Mouse (Mus musculus): ENCODE data around the gene Gkap1.

Gene Gkap1

DNA sequence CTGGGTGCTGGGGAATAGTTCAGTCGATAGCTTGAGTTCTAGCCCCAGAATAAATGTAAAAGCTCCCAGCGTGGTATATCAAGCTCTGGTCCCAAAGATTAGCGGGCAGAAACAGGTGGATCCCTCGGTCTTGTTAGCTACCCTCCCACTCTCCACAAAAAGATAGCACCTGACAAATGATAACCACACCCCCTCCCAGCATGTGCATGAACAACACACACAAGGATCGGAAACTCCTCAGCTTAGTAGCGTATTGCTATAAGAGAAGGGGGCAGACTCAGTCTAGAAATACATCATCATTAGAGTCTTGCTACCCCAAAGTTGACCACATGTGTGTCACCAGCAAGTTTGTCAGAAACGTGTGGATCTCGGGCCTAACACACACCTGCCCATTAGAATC lies at the start of gene Gkap1:
TSS of gene Gkap1 (minus strand) at position 101 of the 400 bp plus-strand sequence.
- no peak for DNase-seq (ENCODE audit: low spot score)

GRCm38 (mm10) chr13:58317768-58318167 lies 42.3 kb upstream of the Gkap1 start:
- no peak for DNase-seq (ENCODE audit: low spot score)

DNA sequence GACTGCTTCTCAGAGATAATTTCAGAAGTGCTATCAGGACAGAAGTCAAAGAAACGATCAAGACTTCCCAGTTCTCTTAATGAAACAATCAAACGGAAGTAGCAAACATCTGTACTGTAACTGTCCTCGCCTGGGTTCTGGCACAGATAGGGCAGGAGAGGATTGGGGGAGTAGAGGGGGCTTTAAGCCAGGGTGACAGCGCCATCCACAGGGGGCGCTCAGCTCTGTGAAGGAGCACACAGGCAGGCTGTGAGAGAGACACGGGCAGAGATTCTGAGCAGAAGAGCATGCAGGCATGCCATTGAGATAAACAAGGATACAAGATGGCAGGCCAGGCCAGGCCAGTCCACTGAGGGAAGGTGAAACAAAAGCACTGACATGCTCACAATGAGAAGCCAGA lies 39.5 kb upstream of the Gkap1 start:
- no peak for DNase-seq (ENCODE audit: low spot score)

DNA sequence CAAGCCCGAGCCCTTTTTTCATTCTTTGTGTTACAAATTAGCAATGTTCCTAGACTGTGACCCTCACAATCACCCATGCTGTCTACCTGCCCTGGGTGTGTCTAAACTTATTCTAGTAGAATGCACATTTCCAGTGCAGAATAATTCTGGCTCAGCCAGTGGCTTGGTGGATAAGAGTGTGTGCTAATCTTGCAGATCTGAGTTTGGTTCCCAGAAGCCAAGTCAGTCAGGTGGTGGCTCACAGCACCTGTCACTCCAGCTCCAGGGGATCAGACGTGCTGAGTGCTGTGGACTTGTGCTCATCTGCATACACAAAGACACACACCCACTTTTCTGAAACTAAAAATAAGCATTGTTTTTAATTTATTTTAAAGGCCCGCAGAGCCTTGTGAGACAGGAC lies 38.3 kb upstream of the Gkap1 start:
- DNase-seq (ENCODE audit: low spot score): no peak

DNA sequence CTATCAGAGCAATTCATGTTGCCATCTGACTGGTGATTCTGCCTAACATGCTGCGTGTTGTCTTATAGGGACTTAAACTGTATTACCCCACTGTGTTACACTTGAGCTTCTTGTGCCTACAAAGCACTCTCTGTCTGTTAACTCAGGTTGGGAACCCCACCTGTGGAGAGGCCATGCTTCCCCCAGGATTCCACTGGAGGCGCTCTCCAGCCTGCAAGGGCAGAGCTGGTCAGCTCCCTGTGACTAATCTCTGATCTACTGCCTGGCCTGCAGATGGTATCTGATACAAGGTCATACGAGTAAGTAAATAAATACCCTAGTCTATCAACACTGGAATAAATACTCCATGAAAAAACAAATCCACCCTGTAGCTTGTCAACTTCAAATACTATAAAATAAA lies 35.9 kb upstream of the Gkap1 start:
- DNase-seq (ENCODE audit: low spot score): no peak

GRCm38 (mm10) chr13:58309499-58309898 lies 34.0 kb upstream of the Gkap1 start:
- DNase-seq (ENCODE audit: low spot score): no peak

- no peak for DNase-seq (ENCODE audit: low spot score)
These were observed 32.0 kb upstream of the Gkap1 start for GRCm38 (mm10) chr13:58307453-58307852.

GRCm38 (mm10) chr13:58305230-58305629 lies 29.7 kb upstream of the Gkap1 start:
- no peak for DNase-seq (ENCODE audit: low spot score)

GRCm38 (mm10) chr13:58302421-58303145 lies 27.1 kb upstream of the Gkap1 start:
- no peak for DNase-seq (ENCODE audit: low spot score)

DNA sequence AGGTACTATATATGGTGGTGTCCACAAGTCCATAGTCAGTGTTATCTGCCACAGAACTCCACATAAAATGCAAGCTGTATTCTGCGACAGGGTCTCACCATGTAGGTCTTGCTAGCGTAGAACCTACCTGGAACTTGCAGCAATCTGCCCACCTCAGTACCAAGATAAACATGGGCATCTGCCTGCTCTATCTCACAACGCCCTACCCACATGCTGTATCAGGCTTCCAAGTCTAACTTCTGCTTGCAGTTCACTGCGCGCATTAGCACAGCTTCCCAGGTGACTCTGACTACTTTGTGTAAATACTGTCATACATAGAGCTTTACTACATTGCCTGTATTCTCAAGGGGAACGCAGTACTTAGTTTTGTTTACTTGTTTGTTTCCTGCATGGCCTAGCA lies 26.5 kb upstream of the Gkap1 start:
- DNase-seq (ENCODE audit: low spot score): no peak

DNA sequence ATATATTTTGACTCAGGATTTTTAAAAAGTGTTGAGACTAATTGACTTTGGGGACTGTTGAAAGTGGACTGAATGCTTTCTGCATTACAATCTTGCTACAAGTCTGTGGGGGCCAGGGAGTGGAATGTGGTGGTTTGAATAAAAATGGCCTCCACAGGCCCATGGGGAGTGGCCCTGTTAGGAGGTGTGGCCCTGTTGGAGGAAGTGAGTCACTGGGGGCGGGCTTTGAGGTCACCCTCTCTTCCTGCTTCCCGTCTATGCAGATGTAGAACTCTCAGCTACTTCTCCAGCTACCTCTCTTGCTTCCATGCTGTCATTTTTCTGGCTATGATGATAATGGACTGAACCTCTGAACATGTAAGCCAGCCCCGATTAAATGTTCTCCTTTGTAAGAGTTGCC lies 23.3 kb upstream of the Gkap1 start:
- DNase-seq (ENCODE audit: low spot score): no peak

- DNase-seq (ENCODE audit: low spot score): no peak
These were observed 20.1 kb upstream of the Gkap1 start for GRCm38 (mm10) chr13:58295582-58295981.

DNA sequence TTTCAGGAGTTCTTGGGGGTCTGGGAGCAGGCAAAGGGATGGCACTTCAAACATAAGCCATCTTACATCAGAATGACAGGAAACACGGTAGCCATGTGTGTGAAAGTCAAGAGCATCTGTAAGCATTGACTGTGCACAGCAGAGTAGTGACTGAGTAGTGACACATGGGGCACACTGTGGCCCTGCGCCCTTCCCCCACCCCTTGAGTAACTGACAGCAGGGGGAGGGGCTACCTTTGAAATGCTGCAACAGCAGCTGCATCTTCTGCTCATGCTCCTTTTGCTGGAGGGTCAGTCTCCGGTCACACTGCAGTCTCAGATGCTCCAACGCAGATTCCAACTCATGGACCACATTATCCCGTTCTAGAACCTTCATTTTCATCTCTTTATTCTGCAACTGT lies 17.3 kb upstream of the Gkap1 start:
- peak; percentile 77 for DNase-seq (ENCODE audit: low spot score)

- no peak for DNase-seq (ENCODE audit: low spot score)
These were observed 13.8 kb upstream of the Gkap1 start for GRCm38 (mm10) chr13:58289308-58289707.

GRCm38 (mm10) chr13:58287822-58288221 lies 12.3 kb upstream of the Gkap1 start:
- DNase-seq (ENCODE audit: low spot score): peak; percentile 92

- DNase-seq (ENCODE audit: low spot score): no peak
These were observed 8.0 kb upstream of the Gkap1 start for GRCm38 (mm10) chr13:58283466-58283865.

DNA sequence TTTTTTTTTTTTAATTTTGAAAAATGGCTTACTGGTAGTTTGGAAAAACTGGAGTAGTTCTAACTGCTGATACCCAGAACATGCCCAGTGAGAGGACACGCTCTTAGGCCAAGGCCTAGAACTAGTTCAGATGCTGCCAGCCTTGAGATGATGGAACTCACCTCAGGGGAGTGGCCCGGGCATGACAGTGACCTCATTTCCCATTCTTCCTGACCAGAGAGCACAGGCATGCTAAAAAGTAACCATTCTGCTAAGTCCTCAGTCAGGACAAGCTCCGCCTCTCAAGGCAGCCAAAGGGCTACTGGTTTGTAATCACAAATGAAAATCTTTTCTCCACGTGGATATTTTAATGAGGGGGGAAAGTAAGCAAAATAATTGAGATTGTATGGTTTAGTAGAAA lies 6.4 kb upstream of the Gkap1 start:
- no peak for DNase-seq (ENCODE audit: low spot score)

DNA sequence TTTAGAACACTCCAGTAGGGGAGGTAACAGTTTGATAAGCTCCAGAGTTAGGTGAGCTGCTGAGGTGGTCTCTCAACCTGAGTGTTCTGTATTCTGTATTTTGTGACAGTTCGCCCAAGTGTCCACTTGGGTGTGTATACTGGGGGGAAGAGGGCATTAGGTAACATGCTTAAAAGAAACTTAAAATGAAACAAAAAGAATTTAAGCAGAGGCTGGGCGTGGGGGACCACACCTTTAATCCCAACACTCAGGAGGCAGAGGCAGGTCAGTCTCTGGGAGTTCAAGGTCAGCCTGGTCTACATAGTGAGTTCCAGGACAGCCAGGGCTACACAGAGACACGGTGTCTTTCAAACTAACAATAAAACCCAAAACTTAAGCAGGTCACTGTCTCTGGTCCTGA lies 5.0 kb upstream of the Gkap1 start:
- DNase-seq (ENCODE audit: low spot score): no peak

DNA sequence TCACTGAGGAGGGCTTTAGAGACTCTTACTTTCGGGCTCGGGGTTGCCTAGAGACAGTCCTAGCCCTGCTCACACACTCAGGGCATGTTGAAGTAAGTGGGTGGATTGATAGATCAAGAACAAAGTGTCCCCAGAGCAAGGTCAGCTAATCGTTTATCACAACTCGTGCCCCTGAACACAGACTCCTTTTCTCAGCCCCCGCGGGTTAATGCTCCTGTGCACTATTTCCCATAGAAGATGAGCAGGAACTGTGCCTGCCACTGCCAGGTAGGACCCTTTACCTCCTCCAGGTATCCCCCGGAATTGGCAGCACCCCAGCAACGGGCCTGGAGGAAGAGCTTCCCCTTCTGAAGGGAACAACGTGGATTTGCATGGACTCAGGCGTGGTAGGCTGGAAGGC lies 757 bp upstream of the Gkap1 start:
- DNase-seq (ENCODE audit: low spot score): no peak

DNA sequence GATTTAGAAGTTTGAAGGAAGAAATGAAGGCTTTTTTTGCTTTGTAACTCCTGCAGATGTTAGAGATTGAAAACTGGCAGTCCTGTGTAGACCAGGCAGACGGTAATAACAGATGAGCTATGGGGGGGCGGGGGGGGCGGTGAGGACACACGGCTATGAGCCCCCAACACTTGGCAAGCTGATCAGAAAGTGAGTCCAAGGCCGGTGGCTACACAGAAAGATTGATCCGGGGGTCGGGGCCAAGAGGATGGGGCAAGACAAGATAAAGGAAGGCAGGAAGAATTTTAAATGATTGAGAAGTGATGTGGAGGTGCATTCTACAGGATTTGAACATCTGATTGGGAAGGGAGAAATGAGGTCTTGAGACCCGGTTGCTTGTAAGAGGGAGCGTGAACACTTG lies 423 bp downstream of the Gkap1 start:
- no peak for DNase-seq (ENCODE audit: low spot score)

DNA sequence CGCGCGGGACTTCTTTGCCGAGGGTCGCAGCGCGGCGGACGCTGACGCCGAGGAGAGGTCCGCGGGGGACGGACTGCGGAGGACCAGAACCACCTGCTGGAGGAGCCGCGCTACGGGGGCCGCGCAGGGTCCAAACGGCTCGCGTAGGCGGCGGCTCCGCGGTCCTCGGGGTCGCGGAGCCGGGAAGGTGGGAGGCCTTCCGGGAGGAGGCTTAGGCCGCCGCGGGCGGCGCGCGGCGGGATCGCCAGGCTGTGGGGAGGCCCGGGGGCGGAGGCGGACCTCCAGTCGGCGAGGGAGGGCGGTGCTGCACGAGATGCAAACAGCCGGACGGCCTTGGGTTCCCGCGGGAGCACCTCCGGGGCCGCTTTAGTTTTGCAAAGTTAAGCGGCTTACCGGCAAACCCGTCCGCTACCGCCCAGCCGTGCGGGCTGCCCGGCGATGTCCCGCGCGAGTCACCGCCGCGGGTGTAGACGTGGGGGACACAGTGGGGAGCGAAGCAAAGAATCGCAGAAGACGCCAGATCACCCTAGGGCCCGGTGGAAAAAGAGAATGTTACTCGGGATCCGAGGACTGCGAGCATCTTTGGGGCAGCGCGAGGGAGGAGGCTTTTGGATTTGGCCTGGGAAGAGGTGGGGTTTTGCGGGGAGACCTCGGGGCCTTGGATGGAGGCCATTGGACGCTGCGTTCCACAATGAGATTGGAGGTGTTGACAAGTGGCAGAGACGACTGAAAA lies 1.1 kb downstream of the Gkap1 start:
- peak; percentile 85 for DNase-seq (ENCODE audit: low spot score)

GRCm38 (mm10) chr13:58273411-58274258 lies 1.9 kb downstream of the Gkap1 start:
- peak; percentile 62 for DNase-seq (ENCODE audit: low spot score)

DNA sequence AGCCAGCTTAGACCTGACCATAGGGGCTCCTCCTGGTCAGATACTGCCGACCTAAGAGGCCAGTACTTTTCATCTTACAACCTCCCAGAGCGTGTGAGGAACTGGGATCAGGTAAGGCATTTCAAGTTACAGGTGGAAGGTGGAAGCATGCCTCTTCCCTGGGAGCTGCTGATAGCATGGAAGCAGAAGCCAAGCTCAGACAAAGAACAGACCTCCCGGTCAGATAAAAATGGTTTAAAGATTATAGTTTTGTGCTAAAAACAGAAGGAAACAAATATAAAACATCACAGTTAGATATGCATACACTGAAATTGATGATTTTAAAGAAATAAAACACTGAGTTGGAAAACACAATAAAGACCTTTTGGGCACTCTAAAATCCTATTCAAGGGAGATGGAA lies 8.6 kb downstream of the Gkap1 start:
- no peak for DNase-seq (ENCODE audit: low spot score)
